Mouse (Mus musculus): ENCODE measurements around the gene Vars2. TPM values are rescaled to one million over a fixed set of nuclear protein-coding genes. Genes with fewer than 3 reads are reported as not detected.

The Vars2 gene
- polyA plus RNA-seq, 1 experiment from 2014 or later, result 22.4 TPM

- Histone ChIP-seq H3K9me3 (ENCODE audit: low read depth, low read length) (peaks cover 4% of the 10 kb centered on the region; the same call in 1 of the 2 replicates), H3K4me2 (no peak overlapping the region), H3K36me3 (ENCODE audit: insufficient read depth) (peaks cover 55% of the 10 kb centered on the region), H3K4me3 (ENCODE audit: low read depth, low read length) (no peak overlapping the region), H3K4me1 (ENCODE audit: insufficient read depth) (peaks cover 15% of the 10 kb centered on the region; the same call in 1 of the 2 replicates), H3K9ac (no peak overlapping the region), H3K27ac (ENCODE audit: low read depth) (no peak overlapping the region), H3K27me3 (ENCODE audit: insufficient read depth, low read length) (no peaks in the 10 kb centered on the region)
- TF ChIP-seq CTCF (IDR thresholded peaks at IDR 0.05; ENCODE audit: low read depth), result no peak
- DNase-seq, result no peak
- WGBS, result 84% methylated on average over 5 of the region's 5 CpGs
- no peak for ATAC-seq (ENCODE audit: insufficient read depth)
These were observed 26.5 kb upstream of the Vars2 start for GRCm38 (mm10) chr17:35693906-35694305.

GRCm38 (mm10) chr17:35692368-35692767 lies 25.0 kb upstream of the Vars2 start:
- no peak for TF ChIP-seq CTCF (IDR thresholded peaks at IDR 0.05; ENCODE audit: low read depth)
- Histone ChIP-seq H3K27me3 (ENCODE audit: insufficient read depth, low read length) (no peaks in the 10 kb centered on the region), H3K4me1 (ENCODE audit: insufficient read depth) (0 out of 2 replicates have a peak, but pooled peaks cover 4% of the 10 kb centered on the region), H3K27ac (ENCODE audit: low read depth) (no peak overlapping the region), H3K9me3 (ENCODE audit: low read depth, low read length) (peaks cover 4% of the 10 kb centered on the region; the same call in 1 of the 2 replicates), H3K4me2 (no peak overlapping the region), H3K4me3 (ENCODE audit: low read depth, low read length) (no peak overlapping the region), H3K9ac (no peak overlapping the region), H3K36me3 (ENCODE audit: insufficient read depth) (peaks cover 70% of the 10 kb centered on the region)
- no peak for ATAC-seq (ENCODE audit: insufficient read depth)
- DNase-seq, result no peak
- WGBS, result 75% methylated on average over 4 of the region's 4 CpGs

GRCm38 (mm10) chr17:35691811-35692210 lies 24.4 kb upstream of the Vars2 start:
- H3K9ac ChIP-seq, result no peak overlapping the region
- no peaks in the 10 kb centered on the region for H3K4me1 ChIP-seq (ENCODE audit: insufficient read depth)
- H3K36me3 ChIP-seq (ENCODE audit: insufficient read depth), result peaks cover 76% of the 10 kb centered on the region
- H3K27ac ChIP-seq (ENCODE audit: low read depth), result no peak overlapping the region
- H3K4me2 ChIP-seq, result no peak overlapping the region
- no peak for ATAC-seq (ENCODE audit: insufficient read depth)
- DNase-seq, result no peak
- WGBS, result 79% methylated on average over 4 of the region's 4 CpGs
- no peak overlapping the region for H3K4me3 ChIP-seq (ENCODE audit: low read depth, low read length)
- TF ChIP-seq CTCF (IDR thresholded peaks at IDR 0.05; ENCODE audit: low read depth), result no peak
- H3K9me3 ChIP-seq (ENCODE audit: low read depth, low read length), result peaks cover 4% of the 10 kb centered on the region; the same call in 1 of the 2 replicates
- H3K27me3 ChIP-seq (ENCODE audit: insufficient read depth, low read length), result no peaks in the 10 kb centered on the region

- WGBS, result 89% methylated on average over 18 of the region's 18 CpGs
- no peak for TF ChIP-seq CTCF (IDR thresholded peaks at IDR 0.05; ENCODE audit: low read depth)
- DNase-seq (no peak), ATAC-seq (ENCODE audit: insufficient read depth) (no peak)
- Histone ChIP-seq H3K36me3 (ENCODE audit: insufficient read depth) (peaks cover 86% of the 10 kb centered on the region), H3K9me3 (ENCODE audit: low read depth, low read length) (no peaks in the 10 kb centered on the region; the same call in 1 of the 2 replicates), H3K27ac (ENCODE audit: low read depth) (no peak overlapping the region), H3K4me2 (no peak overlapping the region), H3K27me3 (ENCODE audit: insufficient read depth, low read length) (no peaks in the 10 kb centered on the region), H3K4me1 (ENCODE audit: insufficient read depth) (no peaks in the 10 kb centered on the region), H3K4me3 (ENCODE audit: low read depth, low read length) (no peak overlapping the region), H3K9ac (no peak overlapping the region)
These were observed 22.7 kb upstream of the Vars2 start for GRCm38 (mm10) chr17:35689936-35690645.

- 84% methylated on average over 25 of the region's 25 CpGs for WGBS
- 0 out of 2 replicates have a peak, but pooled peaks have one; percentile 23 for TF ChIP-seq CTCF (IDR thresholded peaks at IDR 0.05; ENCODE audit: low read depth)
- Histone ChIP-seq H3K9ac (no peak overlapping the region), H3K4me3 (ENCODE audit: low read depth, low read length) (no peak overlapping the region), H3K9me3 (ENCODE audit: low read depth, low read length) (no peaks in the 10 kb centered on the region), H3K27me3 (ENCODE audit: insufficient read depth, low read length) (no peaks in the 10 kb centered on the region), H3K4me2 (no peak overlapping the region), H3K27ac (ENCODE audit: low read depth) (no peak overlapping the region), H3K4me1 (ENCODE audit: insufficient read depth) (no peaks in the 10 kb centered on the region), H3K36me3 (ENCODE audit: insufficient read depth) (peaks cover 99% of the 10 kb centered on the region)
- DNase-seq, result no peak
- no peak for ATAC-seq (ENCODE audit: insufficient read depth)
These were observed 21.2 kb upstream of the Vars2 start for GRCm38 (mm10) chr17:35688347-35689175.

- Histone ChIP-seq H3K4me2 (no peak overlapping the region), H3K9ac (no peak overlapping the region), H3K4me3 (ENCODE audit: low read depth, low read length) (no peak overlapping the region), H3K36me3 (ENCODE audit: insufficient read depth) (peaks cover 92% of the 10 kb centered on the region), H3K4me1 (ENCODE audit: insufficient read depth) (no peaks in the 10 kb centered on the region), H3K27ac (ENCODE audit: low read depth) (no peak overlapping the region), H3K9me3 (ENCODE audit: low read depth, low read length) (no peaks in the 10 kb centered on the region), H3K27me3 (ENCODE audit: insufficient read depth, low read length) (no peaks in the 10 kb centered on the region)
- TF ChIP-seq CTCF (IDR thresholded peaks at IDR 0.05; ENCODE audit: low read depth), result no peak
- DNase-seq (no peak), ATAC-seq (ENCODE audit: insufficient read depth) (no peak)
- WGBS, result 76% methylated on average over 9 of the region's 9 CpGs
These were observed 17.7 kb upstream of the Vars2 start for GRCm38 (mm10) chr17:35685061-35685460.

GRCm38 (mm10) chr17:35681986-35682385 lies 14.6 kb upstream of the Vars2 start:
- 75% methylated on average over 13 of the region's 13 CpGs for WGBS
- peaks cover 62% of the 10 kb centered on the region for H3K36me3 ChIP-seq (ENCODE audit: insufficient read depth)
- H3K4me2 ChIP-seq, result no peak overlapping the region

More at GRCm38 (mm10) chr17:35681986-35682385, 14.6 kb upstream of the Vars2 start:
- no peaks in the 10 kb centered on the region for H3K27me3 ChIP-seq (ENCODE audit: insufficient read depth, low read length)
- no peaks in the 10 kb centered on the region for H3K9me3 ChIP-seq (ENCODE audit: low read depth, low read length)
- no peak for TF ChIP-seq CTCF (IDR thresholded peaks at IDR 0.05; ENCODE audit: low read depth)
- H3K9ac ChIP-seq, result no peak overlapping the region
- DNase-seq (no peak), ATAC-seq (ENCODE audit: insufficient read depth) (no peak)
- H3K27ac ChIP-seq (ENCODE audit: low read depth), result no peak overlapping the region
- H3K4me1 ChIP-seq (ENCODE audit: insufficient read depth), result no peaks in the 10 kb centered on the region
- no peak overlapping the region for H3K4me3 ChIP-seq (ENCODE audit: low read depth, low read length)
